Mouse (Mus musculus) hindbrain, embryonic 10.5 days (tissue): Measurements from ENCODE around the gene Lsamp. TPM values are rescaled to one million over a fixed set of nuclear protein-coding genes. Genes with fewer than 3 reads are reported as not detected.
"Not testable (repeated sequence)": the region's sequence is repeated elsewhere in the genome, so short reads cannot be mapped to it uniquely, and the experiment has no call there.

ENCODE experiments used
- DNase-seq: peaks from one replicate; pipeline ENCODE4 v3.0.0-alpha.2; 2017; ENCODE audit warnings: low spot score
- H3K27ac ChIP-seq: fragments of 300-500 bp; sonication (generic); 2 replicates; pipeline ENCODE4 v1.5.1; 2016; ENCODE audit warnings: mild to moderate bottlenecking, moderate library complexity
- H3K27me3 ChIP-seq: fragments of 300-500 bp; sonication (generic); 2 replicates; pipeline ENCODE4 v1.6.1; 2016; ENCODE audit warnings: mild to moderate bottlenecking; ENCODE audit not compliant: poor library complexity, insufficient read depth, severe bottlenecking
- H3K36me3 ChIP-seq: fragments of 300-500 bp; sonication (generic); 2 replicates; pipeline ENCODE4 v1.6.1; 2016; ENCODE audit warnings: mild to moderate bottlenecking, moderate library complexity
- H3K4me1 ChIP-seq: fragments of 300-500 bp; sonication (generic); replicated peaks from 2 replicates; pipeline ENCODE4 v1.6.1; 2016; ENCODE audit warnings: mild to moderate bottlenecking
- H3K4me3 ChIP-seq: fragments of 300-500 bp; sonication (generic); 2 replicates; pipeline ENCODE4 v1.5.1; 2016; ENCODE audit warnings: mild to moderate bottlenecking, moderate library complexity
- H3K9me3 ChIP-seq: fragments of 300-500 bp; sonication (generic); 2 replicates; pipeline ENCODE4 v1.6.1; 2016; ENCODE audit warnings: mild to moderate bottlenecking, moderate library complexity
- WGBS: fragments of 180-500 bp; shearing (Covaris S2); methylation state at CpG from one replicate; pipeline ENCODE4 v1.1.7; 2016; 5-methylcytosine and 5-hydroxymethylcytosine counted together
- polyA plus RNA-seq: library from polyadenylated mRNA; unstranded; fragments of >200 nt; fragmentation: Nextera tagmentation; extraction: Ambion mirVana; gene quantifications from 2 replicates; pipeline ENCODE4 v1.2.1, GENCODE M21; 2016

Lsamp gene
- polyA plus RNA-seq, 1 experiment from 2014 or later, result 17.2 TPM

- 93% methylated on average over 5 of the region's 5 CpGs for WGBS
Measured at GRCm38 (mm10) chr16:41938258-41938657, 1954.1 kb downstream of the Lsamp start.

GRCm38 (mm10) chr16:41941591-41942315, 1957.6 kb downstream of the Lsamp start:
- 77% methylated on average over 7 of the region's 7 CpGs for WGBS
- DNase-seq, result no peak
- no peak overlapping the region for H3K27ac ChIP-seq
- no peak overlapping the region for H3K4me3 ChIP-seq
- no peaks in the 10 kb centered on the region for H3K4me1 ChIP-seq
- H3K27me3 ChIP-seq, result no peaks in the 10 kb centered on the region
- no peaks in the 10 kb centered on the region for H3K36me3 ChIP-seq
- H3K9me3 ChIP-seq, result no peaks in the 10 kb centered on the region

More at GRCm38 (mm10) chr16:41938258-41938657, 1954.1 kb downstream of the Lsamp start:
- no peak overlapping the region for H3K27ac ChIP-seq
- no peaks in the 10 kb centered on the region for H3K36me3 ChIP-seq
- no peaks in the 10 kb centered on the region for H3K27me3 ChIP-seq
- no peak for DNase-seq
- no peaks in the 10 kb centered on the region for H3K9me3 ChIP-seq
- H3K4me1 ChIP-seq, result no peaks in the 10 kb centered on the region
- H3K4me3 ChIP-seq, result no peak overlapping the region

- no peak for DNase-seq
- no peak overlapping the region for H3K27ac ChIP-seq
- H3K9me3 ChIP-seq, result peaks cover 8% of the 10 kb centered on the region; the same call in 1 of the 2 replicates
- no peaks in the 10 kb centered on the region for H3K27me3 ChIP-seq
- H3K4me1 ChIP-seq, result no peaks in the 10 kb centered on the region
- 98% methylated on average over 3 of the region's 3 CpGs for WGBS
- peaks cover 7% of the 10 kb centered on the region for H3K36me3 ChIP-seq
- H3K4me3 ChIP-seq, result no peak overlapping the region
Measured at GRCm38 (mm10) chr16:41957811-41958210, 1973.7 kb downstream of the Lsamp start.

- no peak for DNase-seq
- Histone ChIP-seq H3K4me3 (no peak overlapping the region), H3K4me1 (no peaks in the 10 kb centered on the region), H3K9me3 (no peaks in the 10 kb centered on the region), H3K36me3 (no peaks in the 10 kb centered on the region), H3K27ac (no peak overlapping the region), H3K27me3 (no peaks in the 10 kb centered on the region)
- 88% methylated on average over 1 of the region's 1 CpGs for whole genome bisulfite sequencing
Measured at GRCm38 (mm10) chr16:41965636-41966035, 1981.5 kb downstream of the Lsamp start.

GRCm38 (mm10) chr16:41969215-41969614, 1985.1 kb downstream of the Lsamp start:
- no peaks in the 10 kb centered on the region for H3K9me3 ChIP-seq
- no peak overlapping the region for H3K4me3 ChIP-seq
- WGBS, result 75% methylated on average over 2 of the region's 2 CpGs
- H3K27ac ChIP-seq, result no peak overlapping the region
- no peaks in the 10 kb centered on the region for H3K27me3 ChIP-seq
- H3K36me3 ChIP-seq, result no peaks in the 10 kb centered on the region
- no peaks in the 10 kb centered on the region for H3K4me1 ChIP-seq
- no peak for DNase-seq

- no peak overlapping the region for H3K4me3 ChIP-seq
- DNase-seq, result peak; percentile 6
- H3K4me1 ChIP-seq, result 0 out of 2 replicates have a peak, but pooled peaks cover 6% of the 10 kb centered on the region
- no peaks in the 10 kb centered on the region for H3K27me3 ChIP-seq
- 87% methylated on average over 2 of the region's 2 CpGs for WGBS
- no peaks in the 10 kb centered on the region for H3K9me3 ChIP-seq
- H3K36me3 ChIP-seq, result no peaks in the 10 kb centered on the region
- H3K27ac ChIP-seq, result no peak overlapping the region
Measured at GRCm38 (mm10) chr16:41974866-41975719, 1990.9 kb downstream of the Lsamp start.

- H3K36me3 ChIP-seq, result no peaks in the 10 kb centered on the region
- 84% methylated on average over 5 of the region's 5 CpGs for WGBS
- DNase-seq, result no peak
Measured at GRCm38 (mm10) chr16:41976897-41977296, 1992.7 kb downstream of the Lsamp start.

GRCm38 (mm10) chr16:41996956-41997355, 2012.8 kb downstream of the Lsamp start:
- H3K4me3 ChIP-seq, result no peak overlapping the region
- no peaks in the 10 kb centered on the region for H3K27me3 ChIP-seq
- H3K9me3 ChIP-seq, result no peaks in the 10 kb centered on the region
- H3K4me1 ChIP-seq, result peaks cover 4% of the 10 kb centered on the region; the same call in 1 of the 2 replicates
- no peak for DNase-seq
- 81% methylated on average over 1 of the region's 1 CpGs for WGBS
- no peak overlapping the region for H3K27ac ChIP-seq
- H3K36me3 ChIP-seq, result no peaks in the 10 kb centered on the region

More at GRCm38 (mm10) chr16:41976897-41977296, 1992.7 kb downstream of the Lsamp start:
- 0 out of 2 replicates have a peak, but pooled peaks cover 6% of the 10 kb centered on the region for H3K4me1 ChIP-seq
- no peak overlapping the region for H3K4me3 ChIP-seq
- no peaks in the 10 kb centered on the region for H3K27me3 ChIP-seq
- H3K27ac ChIP-seq, result no peak overlapping the region
- no peaks in the 10 kb centered on the region for H3K9me3 ChIP-seq

- peaks cover 4% of the 10 kb centered on the region; the same call in 1 of the 2 replicates for H3K4me1 ChIP-seq
- WGBS, result 94% methylated on average over 5 of the region's 5 CpGs
- H3K27me3 ChIP-seq, result no peaks in the 10 kb centered on the region
- H3K27ac ChIP-seq, result no peak overlapping the region
- no peak for DNase-seq
- H3K9me3 ChIP-seq, result no peaks in the 10 kb centered on the region
- H3K36me3 ChIP-seq, result no peaks in the 10 kb centered on the region
- H3K4me3 ChIP-seq, result no peak overlapping the region
Measured at GRCm38 (mm10) chr16:42002925-42003324, 2018.8 kb downstream of the Lsamp start.

GRCm38 (mm10) chr16:42003506-42003905, 2019.3 kb downstream of the Lsamp start:
- not testable (repeated sequence) for H3K36me3 ChIP-seq, H3K4me3 ChIP-seq, H3K27ac ChIP-seq, H3K9me3 ChIP-seq, H3K27me3 ChIP-seq, H3K4me1 ChIP-seq, DNase-seq
- 92% methylated on average over 11 of the region's 11 CpGs for WGBS

- H3K9me3 ChIP-seq, result no peaks in the 10 kb centered on the region
- H3K36me3 ChIP-seq, result no peaks in the 10 kb centered on the region
- peaks cover 4% of the 10 kb centered on the region; the same call in 1 of the 2 replicates for H3K4me1 ChIP-seq
- H3K4me3 ChIP-seq, result no peak overlapping the region
- no peak overlapping the region for H3K27ac ChIP-seq
- no peak for DNase-seq
- 85% methylated on average over 1 of the region's 1 CpGs for WGBS
- no peaks in the 10 kb centered on the region for H3K27me3 ChIP-seq
Measured at GRCm38 (mm10) chr16:42004166-42004565, 2020.0 kb downstream of the Lsamp start.

GRCm38 (mm10) chr16:42014937-42015336, 2030.8 kb downstream of the Lsamp start:
- 35% methylated on average over 5 of the region's 5 CpGs for WGBS
- H3K4me3 ChIP-seq, result no peak overlapping the region
- DNase-seq, result no peak
- H3K9me3 ChIP-seq, result no peaks in the 10 kb centered on the region
- H3K36me3 ChIP-seq, result no peaks in the 10 kb centered on the region
- H3K27ac ChIP-seq, result no peak overlapping the region
- H3K4me1 ChIP-seq, result 0 out of 2 replicates have a peak, but pooled peaks cover 3% of the 10 kb centered on the region
- H3K27me3 ChIP-seq, result no peaks in the 10 kb centered on the region

GRCm38 (mm10) chr16:42015443-42015842, 2031.3 kb downstream of the Lsamp start:
- WGBS, result 68% methylated on average over 3 of the region's 3 CpGs
- Histone ChIP-seq H3K4me3 (no peak overlapping the region), H3K27me3 (no peaks in the 10 kb centered on the region), H3K4me1 (0 out of 2 replicates have a peak, but pooled peaks cover 3% of the 10 kb centered on the region), H3K36me3 (no peaks in the 10 kb centered on the region), H3K27ac (no peak overlapping the region), H3K9me3 (no peaks in the 10 kb centered on the region)
- DNase-seq, result no peak
